Mouse (Mus musculus): ENCODE measurements around the gene Rftn2.

Rftn2 gene

GRCm38 (mm10) chr1:55173720-55174557 is 52.6 kb downstream of the Rftn2 start:
- DNase-seq (ENCODE audit: inconsistent age in 2 of 2, low spot score in 1 of 2): peak; percentile 53 to 90

GRCm38 (mm10) chr1:55171361-55172325 is 54.9 kb downstream of the Rftn2 start:
- DNase-seq (ENCODE audit: inconsistent age in 2 of 2, low spot score in 1 of 2): peak in 1 of 2 experiments; percentile 48

DNA sequence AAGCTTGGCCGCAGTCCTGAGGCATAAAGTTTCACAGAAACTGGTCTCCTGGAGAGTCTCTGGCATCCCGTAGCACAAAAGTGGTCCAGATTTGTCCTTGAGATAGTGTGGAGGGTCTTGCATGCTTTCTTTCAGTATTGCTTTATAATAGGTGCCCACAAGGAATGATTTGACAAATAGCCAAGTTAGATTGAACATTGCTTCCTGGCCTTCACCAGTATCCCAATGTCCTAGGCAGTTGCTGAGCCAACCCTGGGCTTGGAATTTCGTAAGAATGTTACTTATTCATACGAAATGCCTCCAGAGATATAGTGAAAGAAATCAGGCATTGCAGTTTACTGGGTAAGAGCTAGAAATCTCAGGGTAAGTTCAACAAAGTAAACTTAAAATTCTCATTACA is 58.0 kb downstream of the Rftn2 start:
- peak in 1 of 2 experiments; percentile 71 for DNase-seq (ENCODE audit: inconsistent age in 2 of 2, low spot score in 1 of 2)

DNA sequence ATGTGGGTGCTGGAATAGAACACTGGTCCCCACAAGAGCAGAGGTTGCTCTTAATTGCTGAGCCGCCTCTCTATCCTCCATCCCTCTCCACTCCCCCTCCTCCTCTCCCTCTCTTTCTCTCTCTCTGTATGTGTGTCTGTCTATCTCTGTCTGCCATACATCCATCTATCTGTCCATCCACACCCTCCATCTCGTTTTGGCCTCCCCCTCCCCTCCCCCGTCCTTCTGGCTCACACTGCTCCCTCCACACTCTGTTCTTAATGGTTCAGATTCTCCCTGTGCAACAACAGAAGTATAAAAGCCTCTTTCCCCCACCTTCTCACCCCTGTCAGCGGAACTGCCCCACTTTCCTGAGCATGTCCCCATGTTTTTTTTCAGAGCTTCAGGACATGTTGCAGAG is 59.0 kb downstream of the Rftn2 start:
- no peak for DNase-seq (ENCODE audit: inconsistent age in 2 of 2, low spot score in 1 of 2)

GRCm38 (mm10) chr1:55164005-55164404 is 62.6 kb downstream of the Rftn2 start:
- peak; percentile 72 to 86 for DNase-seq (ENCODE audit: inconsistent age in 2 of 2, low spot score in 1 of 2)

DNA sequence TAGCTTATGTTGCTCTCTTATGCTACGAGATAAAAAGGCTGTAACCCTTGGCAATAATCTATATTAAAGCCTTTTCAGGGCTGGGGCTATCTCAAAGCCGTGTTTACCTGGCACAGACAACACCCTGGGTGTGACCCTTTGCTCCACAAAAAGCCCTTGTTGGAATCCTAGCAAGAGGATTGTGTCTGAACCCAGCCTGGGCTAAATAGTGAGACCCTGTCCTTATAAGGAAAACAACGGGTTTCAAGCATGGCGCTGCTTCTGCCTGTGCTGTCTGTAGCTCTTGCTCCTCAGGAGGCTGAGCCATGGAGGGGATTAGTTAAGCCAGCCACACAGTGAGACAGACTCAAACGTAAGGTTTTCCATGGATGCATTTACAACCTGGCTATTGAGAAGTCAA is 63.8 kb downstream of the Rftn2 start:
- no peak for DNase-seq (ENCODE audit: inconsistent age in 2 of 2, low spot score in 1 of 2)

DNA sequence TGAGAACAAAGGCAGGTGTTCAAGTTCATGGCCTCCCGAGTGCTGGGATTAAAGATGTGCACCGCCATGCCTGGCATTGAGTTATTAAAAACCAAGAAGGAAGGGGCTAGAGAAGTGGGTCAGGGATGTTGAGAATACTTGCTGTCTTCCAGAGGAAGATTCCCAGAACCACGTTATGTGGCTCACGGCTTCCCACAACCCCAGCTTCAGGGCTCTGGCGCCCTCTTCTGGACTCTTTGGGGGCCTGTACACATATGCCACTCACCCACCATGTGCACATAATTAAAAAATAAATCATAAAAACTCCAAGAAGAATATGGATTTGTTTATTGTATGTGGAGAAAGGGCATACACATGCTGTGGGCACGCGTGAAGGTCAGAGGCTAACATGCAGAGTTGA is 64.7 kb downstream of the Rftn2 start:
- peak; percentile 69 to 89 for DNase-seq (ENCODE audit: inconsistent age in 2 of 2, low spot score in 1 of 2)

GRCm38 (mm10) chr1:55160831-55161638 is 65.5 kb downstream of the Rftn2 start:
- DNase-seq (ENCODE audit: inconsistent age in 2 of 2, low spot score in 1 of 2): peak; percentile 89 to 96

- peak in 1 of 2 experiments; percentile 68 for DNase-seq (ENCODE audit: inconsistent age in 2 of 2, low spot score in 1 of 2)
Observed at GRCm38 (mm10) chr1:55160218-55160617, 66.4 kb downstream of the Rftn2 start.

DNA sequence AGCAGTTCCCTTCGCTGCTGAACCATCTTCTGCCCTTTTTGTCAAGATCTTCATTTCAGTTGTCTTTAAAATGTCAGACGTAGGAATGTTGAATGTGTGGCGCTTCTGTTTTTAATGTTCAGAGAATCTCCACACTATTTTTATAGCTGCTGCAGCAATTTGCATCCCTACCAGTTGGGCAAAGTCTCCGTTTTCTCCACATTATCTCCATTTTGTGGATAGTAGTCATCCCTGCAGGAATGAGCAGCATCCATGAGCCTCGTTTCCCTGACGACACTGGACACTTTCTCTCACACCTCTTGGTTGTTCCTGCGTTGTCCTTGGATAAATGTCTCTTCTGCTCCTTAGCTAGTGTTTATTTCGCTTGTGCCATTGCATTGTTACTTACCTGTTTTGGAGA is 67.8 kb downstream of the Rftn2 start:
- no peak for DNase-seq (ENCODE audit: inconsistent age in 2 of 2, low spot score in 1 of 2)

DNA sequence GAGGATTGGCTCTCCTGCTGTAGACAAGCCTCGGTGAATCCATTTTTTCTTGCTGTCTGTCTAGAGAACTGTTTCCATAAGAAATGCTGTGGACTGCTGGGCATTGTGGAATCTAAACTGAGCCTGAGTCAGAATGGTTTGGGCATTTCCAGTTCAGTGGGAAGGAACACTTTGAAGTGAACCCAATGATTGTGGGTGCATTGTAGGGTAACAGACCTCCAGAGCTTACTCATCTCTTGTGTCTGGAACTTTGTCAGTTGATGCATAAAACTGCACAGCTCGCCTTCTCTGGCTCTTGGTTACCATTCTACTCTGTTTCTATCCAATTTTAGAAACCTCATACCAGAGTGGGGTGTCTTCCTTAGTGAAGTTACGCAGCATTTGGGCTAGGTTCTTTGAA is 68.4 kb downstream of the Rftn2 start:
- DNase-seq (ENCODE audit: inconsistent age in 2 of 2, low spot score in 1 of 2): peak in 1 of 2 experiments; percentile 50

DNA sequence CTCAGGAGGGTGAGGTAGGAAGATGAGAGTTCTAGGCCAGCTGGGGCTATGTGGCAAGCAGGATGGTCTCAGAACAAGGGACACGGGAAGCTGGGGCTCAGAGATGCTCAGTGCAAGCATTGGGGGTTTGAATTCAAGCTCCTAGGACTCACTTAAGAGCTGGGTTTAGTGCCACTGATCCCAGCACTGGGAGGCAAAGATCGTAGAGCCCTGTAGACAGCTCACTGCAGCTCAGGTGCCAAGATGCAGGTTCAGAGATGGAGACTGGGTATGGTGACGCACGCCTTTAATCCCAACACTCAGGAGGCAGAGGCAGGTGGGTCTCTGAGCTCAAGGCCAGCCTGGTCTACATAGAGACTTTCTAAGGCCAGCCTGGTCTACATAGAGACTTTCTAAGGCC is 69.3 kb downstream of the Rftn2 start:
- DNase-seq (ENCODE audit: inconsistent age in 2 of 2, low spot score in 1 of 2): peak in 1 of 2 experiments; percentile 55

DNA sequence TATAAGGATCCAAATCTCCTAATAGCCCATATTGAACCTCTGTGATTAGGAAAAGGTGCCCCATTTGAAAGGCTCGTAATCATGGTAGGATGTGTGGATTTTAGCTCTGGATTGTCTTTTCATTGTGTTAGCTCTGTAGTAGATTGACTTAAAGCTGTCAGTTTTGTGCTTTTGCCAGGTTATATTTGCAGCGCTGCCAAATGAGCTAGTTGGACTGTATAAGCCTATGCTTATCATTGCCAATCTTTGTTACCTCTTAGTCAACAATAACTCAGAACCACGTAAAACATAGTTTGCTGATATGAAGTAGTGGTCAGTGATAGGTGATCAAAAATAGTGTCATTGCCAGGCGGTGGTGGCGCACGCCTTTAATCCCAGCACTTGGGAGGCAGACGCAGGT is 81.0 kb downstream of the Rftn2 start:
- DNase-seq (ENCODE audit: inconsistent age in 2 of 2, low spot score in 1 of 2): peak in 1 of 2 experiments; percentile 60

GRCm38 (mm10) chr1:55144338-55144737 is 82.2 kb downstream of the Rftn2 start:
- peak in 1 of 2 experiments; percentile 60 for DNase-seq (ENCODE audit: inconsistent age in 2 of 2, low spot score in 1 of 2)

- peak in 1 of 2 experiments; percentile 71 for DNase-seq (ENCODE audit: inconsistent age in 2 of 2, low spot score in 1 of 2)
Observed at GRCm38 (mm10) chr1:55135846-55136245, 90.7 kb downstream of the Rftn2 start.

GRCm38 (mm10) chr1:55134301-55134700 is 92.3 kb downstream of the Rftn2 start:
- peak in 1 of 2 experiments; percentile 54 for DNase-seq (ENCODE audit: inconsistent age in 2 of 2, low spot score in 1 of 2)

- DNase-seq (ENCODE audit: inconsistent age in 2 of 2, low spot score in 1 of 2): peak; percentile 27 to 79
Observed at GRCm38 (mm10) chr1:55133173-55133572, 93.4 kb downstream of the Rftn2 start.

- DNase-seq (ENCODE audit: inconsistent age in 2 of 2, low spot score in 1 of 2): peak in 1 of 2 experiments; percentile 68
Observed at GRCm38 (mm10) chr1:55132308-55132707, 94.3 kb downstream of the Rftn2 start.

DNA sequence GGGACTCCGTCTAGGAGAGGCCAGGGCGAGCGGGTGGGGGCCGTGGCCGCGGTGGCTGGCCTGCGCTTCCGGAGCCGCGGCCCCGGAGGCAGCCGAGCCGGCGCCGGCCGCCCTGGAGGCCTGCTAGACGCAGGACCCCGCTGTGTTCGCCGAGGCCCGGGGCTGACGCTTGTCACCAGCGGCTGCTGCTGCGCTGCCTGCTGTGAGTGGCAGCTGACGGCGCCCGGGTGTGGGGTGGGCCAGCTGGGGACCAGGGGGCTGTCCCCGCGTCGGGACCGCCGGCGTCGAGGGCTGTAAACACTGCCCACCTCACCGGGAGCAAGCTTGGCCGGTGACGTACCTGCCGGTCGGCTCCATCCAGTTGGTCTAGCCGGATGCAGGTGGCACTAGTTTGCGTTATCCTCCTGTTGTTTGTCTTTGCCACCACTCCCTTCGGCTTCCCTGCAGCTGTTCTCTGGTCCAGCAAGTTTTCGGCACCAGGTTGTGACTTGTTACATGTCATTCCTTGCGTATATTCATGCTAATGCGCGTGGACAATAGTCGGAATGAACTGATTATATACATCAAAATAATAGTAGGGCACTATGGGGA is 95.1 kb downstream of the Rftn2 start:
- no peak for DNase-seq (ENCODE audit: inconsistent age in 2 of 2, low spot score in 1 of 2)

GRCm38 (mm10) chr1:55130943-55131401 is 95.6 kb downstream of the Rftn2 start, which contains the start of gene Mob4:
Mob4 (plus strand) TSS chr1:55131231.
- peak; percentile 94 to 98 for DNase-seq (ENCODE audit: inconsistent age in 2 of 2, low spot score in 1 of 2)
